Mouse (Mus musculus): ENCODE data around the gene Lrch1.

GRCm38 (mm10) chr14:74882754-74883153 is 64.9 kb downstream of the Lrch1 start:
- TF ChIP-seq POLR2A (IDR thresholded peaks at IDR 0.05; ENCODE audit: borderline replicate concordance, insufficient read depth, low read length) (no peak), CTCF (IDR thresholded peaks at IDR 0.05; ENCODE audit: borderline replicate concordance, insufficient read depth, low read depth, low read length) (no peak)

Measured in cerebellum, adult 2 months (tissue).